Mouse (Mus musculus): ENCODE results near the gene Rpl26. TPM values are rescaled to one million over a fixed set of nuclear protein-coding genes. Genes with fewer than 3 reads are reported as not detected.

Gene Rpl26
- polyA plus RNA-seq (2012; rRNA removed), result 175 and 211 TPM in 2 replicates

DNA sequence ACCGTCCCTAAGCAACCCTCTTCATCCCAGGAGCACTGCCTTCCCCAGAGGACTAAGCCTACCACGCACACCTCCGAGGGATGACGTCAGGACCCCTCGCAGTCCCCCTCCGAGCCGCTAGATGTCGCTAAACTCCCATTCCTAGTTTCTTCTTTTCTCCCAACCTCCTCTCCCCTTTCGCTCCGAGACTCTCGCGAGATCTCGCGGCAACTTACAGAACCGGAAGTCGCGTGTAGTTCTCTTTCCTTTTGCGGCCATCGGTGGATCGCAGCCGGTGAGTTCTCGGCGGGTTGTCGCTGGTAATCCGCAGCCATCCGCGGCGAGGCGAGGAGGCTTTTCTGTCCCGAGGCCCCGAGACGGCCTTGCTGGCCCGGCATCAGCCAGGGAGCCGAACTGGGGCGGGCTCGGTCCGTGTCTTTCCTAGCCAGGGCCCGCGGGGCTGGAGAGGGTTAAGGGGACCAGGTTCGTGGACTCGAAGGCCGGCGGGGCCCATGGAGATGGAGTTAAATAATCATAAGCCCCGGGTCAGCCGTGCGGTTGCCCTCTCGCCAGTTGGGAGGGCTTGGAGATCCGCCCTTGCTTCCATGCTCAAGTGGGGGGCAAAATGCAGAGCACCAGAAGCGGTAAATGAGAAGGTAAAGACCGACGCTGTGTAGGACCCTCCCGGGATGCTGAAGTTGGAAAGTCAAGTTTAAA lies at the start of gene Rpl26:
Gene Rpl26, plus strand, starts transcription at position 233 of the 696 bp plus-strand sequence.

DNA sequence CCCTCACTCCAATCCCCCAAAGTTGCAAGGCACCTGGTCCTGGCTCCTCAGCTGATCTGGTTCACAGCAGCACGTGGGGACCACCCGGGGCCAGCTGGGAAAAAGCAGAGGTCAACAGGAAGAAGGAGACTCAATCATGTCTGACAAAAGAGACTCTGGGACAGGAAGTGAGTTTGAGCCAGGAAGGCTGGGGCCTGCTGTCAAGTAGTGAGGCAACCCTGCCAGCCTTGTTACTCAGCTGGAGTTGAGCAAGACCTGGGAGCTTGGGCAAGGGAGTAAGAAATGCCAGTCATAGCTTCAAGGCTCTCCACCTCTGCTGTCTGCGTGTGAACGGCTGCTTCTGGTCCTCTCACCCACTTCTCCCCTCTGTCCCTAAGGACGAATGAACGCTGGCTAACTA lies 29.6 kb upstream of the Rpl26 start, which contains the start of gene Ndel1:
Gene Ndel1, minus strand, starts transcription at position 111 of the 400 bp plus-strand sequence.

DNA sequence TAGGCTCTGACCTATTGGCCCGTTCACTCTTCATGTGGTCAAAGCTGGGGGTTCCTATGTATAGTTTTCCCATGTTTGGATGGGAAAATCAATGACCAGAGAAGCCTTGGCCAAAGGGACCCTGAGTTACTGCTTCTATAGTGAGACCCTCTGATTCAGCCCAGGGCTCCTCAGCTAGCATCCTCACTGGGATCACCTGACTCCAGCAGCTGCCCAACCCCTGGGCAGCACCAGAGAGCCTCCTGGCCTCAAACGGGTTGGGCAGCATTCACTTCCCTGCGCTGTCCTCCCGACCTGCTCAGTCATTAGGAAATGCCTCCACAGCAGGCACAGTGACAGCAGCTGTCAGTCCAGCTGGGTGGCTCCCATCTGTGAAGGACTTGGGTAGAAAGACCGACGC lies 13.1 kb upstream of the Rpl26 start, which contains the start of gene Rnf222:
Gene Rnf222, plus strand, starts transcription at position 301 of the 400 bp plus-strand sequence.

DNA sequence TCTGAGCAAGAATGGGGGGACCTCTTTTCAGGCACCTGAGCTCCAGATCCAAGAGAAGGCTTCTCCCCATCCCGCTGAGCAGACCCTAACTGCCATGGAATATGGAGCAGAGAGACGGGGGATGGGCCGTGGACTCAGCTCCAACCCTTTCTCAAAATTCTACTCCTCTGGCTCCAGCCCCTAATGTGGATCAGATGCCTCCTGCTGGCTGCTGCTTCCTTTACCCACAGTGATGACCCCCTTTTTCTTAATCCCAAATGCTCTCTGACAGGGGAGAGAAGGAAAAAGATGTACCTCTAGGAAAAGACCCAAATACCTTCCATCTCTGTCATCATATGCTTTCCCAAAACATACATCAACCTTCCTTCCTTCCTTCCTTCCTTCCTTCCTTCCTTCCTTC lies 25.6 kb downstream of the Rpl26 start, which contains the start of gene Odf4:
Gene Odf4, minus strand, starts transcription at position 101 of the 400 bp plus-strand sequence.

Other genes starting within 250 kb of the Rpl26 start
- 2.5 and 3.5 TPM in 2 replicates for gene Myh10, start 210.0 kb upstream of the Rpl26 start, polyA plus RNA-seq (2012; rRNA removed)
- gene Ndel1, start 29.7 kb upstream of the Rpl26 start, polyA plus RNA-seq (2012; rRNA removed), result 78.5 and 83.8 TPM in 2 replicates
- gene Rnf222, start 13.0 kb upstream of the Rpl26 start, polyA plus RNA-seq (2012; rRNA removed), result 0.70 and 0.84 TPM in 2 replicates
- not detected in 2 replicates for gene Odf4, start 25.5 kb downstream of the Rpl26 start, polyA plus RNA-seq (2012; rRNA removed)
- 24.5 and 26.3 TPM in 2 replicates for gene Arhgef15, start 55.9 kb downstream of the Rpl26 start, polyA plus RNA-seq (2012; rRNA removed)
- gene Slc25a35, start 66.5 kb downstream of the Rpl26 start, polyA plus RNA-seq (2012; rRNA removed), result 27.1 and 32.6 TPM in 2 replicates
- gene Rangrf, start 73.6 kb downstream of the Rpl26 start, polyA plus RNA-seq (2012; rRNA removed), result 17.9 and 21.9 TPM in 2 replicates
- 3.1 and 4.6 TPM in 2 replicates for gene Pfas, start 106.9 kb downstream of the Rpl26 start, polyA plus RNA-seq (2012; rRNA removed)
- 12.6 and 16.5 TPM in 2 replicates for gene Ctc1, start 114.3 kb downstream of the Rpl26 start, polyA plus RNA-seq (2012; rRNA removed)
- 16.9 and 18.1 TPM in 2 replicates for gene Aurkb, start 144.1 kb downstream of the Rpl26 start, polyA plus RNA-seq (2012; rRNA removed)
- gene Borcs6, start 158.1 kb downstream of the Rpl26 start, polyA plus RNA-seq (2012; rRNA removed), result 10.7 and 19.3 TPM in 2 replicates
- 15.9 and 17.7 TPM in 2 replicates for gene Tmem107, start 169.2 kb downstream of the Rpl26 start, polyA plus RNA-seq (2012; rRNA removed)
- gene Vamp2, start 186.9 kb downstream of the Rpl26 start, polyA plus RNA-seq (2012; rRNA removed), result 78.1 and 119 TPM in 2 replicates
- 9.6 and 9.8 TPM in 2 replicates for gene Per1, start 193.6 kb downstream of the Rpl26 start, polyA plus RNA-seq (2012; rRNA removed)
- 1.00 and 1.9 TPM in 2 replicates for gene Hes7, start 218.8 kb downstream of the Rpl26 start, polyA plus RNA-seq (2012; rRNA removed)
- 0.53 and 0.80 TPM in 2 replicates for gene 9130213A22Rik, start 221.0 kb downstream of the Rpl26 start, polyA plus RNA-seq (2012; rRNA removed)
- gene Aloxe3, start 224.3 kb downstream of the Rpl26 start, polyA plus RNA-seq (2012; rRNA removed), result 35.1 and 49.7 TPM in 2 replicates

Measured in stomach, adult 2 months (tissue).